Mouse (Mus musculus) forebrain, embryonic 10.5 days (tissue): ENCODE data around the gene E030018B13Rik. TPM values are rescaled to one million over a fixed set of nuclear protein-coding genes. Genes with fewer than 3 reads are reported as not detected.

Source experiments
- DNase-seq: peaks from one replicate; pipeline ENCODE4 v3.0.0-alpha.2; 2017; ENCODE audit warnings: low spot score; ENCODE audit errors: extremely low spot score
- H3K27ac ChIP-seq: fragments of 300-500 bp; sonication (generic); 2 replicates; pipeline ENCODE4 v1.5.1; 2016; ENCODE audit warnings: mild to moderate bottlenecking
- H3K27me3 ChIP-seq: fragments of 300-500 bp; sonication (generic); 2 replicates; pipeline ENCODE4 v1.6.1; 2016; ENCODE audit warnings: mild to moderate bottlenecking; ENCODE audit not compliant: poor library complexity, severe bottlenecking
- H3K36me3 ChIP-seq: fragments of 300-500 bp; sonication (generic); replicated peaks from 2 replicates; pipeline ENCODE4 v1.6.1; 2016; ENCODE audit warnings: mild to moderate bottlenecking, moderate library complexity
- H3K4me1 ChIP-seq: fragments of 300-500 bp; sonication (generic); 2 replicates; pipeline ENCODE4 v1.6.1; 2016
- H3K4me3 ChIP-seq: fragments of 300-500 bp; sonication (generic); 2 replicates; pipeline ENCODE4 v1.5.1; 2016; ENCODE audit warnings: mild to moderate bottlenecking, moderate library complexity
- H3K9me3 ChIP-seq: fragments of 300-500 bp; sonication (generic); 2 replicates; pipeline ENCODE4 v1.6.1; 2016; ENCODE audit warnings: mild to moderate bottlenecking, moderate library complexity
- WGBS: fragments of 180-500 bp; shearing (Covaris S2); methylation state at CpG from one replicate; pipeline ENCODE4 v1.1.7; 2016; 5-methylcytosine and 5-hydroxymethylcytosine counted together
- polyA plus RNA-seq: library from polyadenylated mRNA; unstranded; fragments of >200 nt; fragmentation: Nextera tagmentation; extraction: Ambion mirVana; gene quantifications from 2 replicates; pipeline ENCODE4 v1.2.1, GENCODE M21; 2016

E030018B13Rik gene
- polyA plus RNA-seq, 1 experiment from 2014 or later, result not detected

- H3K36me3 ChIP-seq, result peaks cover 37% of the 10 kb centered on the region
- no peak overlapping the region for H3K4me3 ChIP-seq
- H3K27ac ChIP-seq, result 0 out of 2 replicates have a peak overlapping the region, but pooled peaks have one; percentile 26
- WGBS, result 65% methylated on average over 9 of the region's 9 CpGs
- H3K27me3 ChIP-seq, result no peaks in the 10 kb centered on the region
- H3K4me1 ChIP-seq, result peaks cover 24% of the 10 kb centered on the region
- no peak for DNase-seq
- H3K9me3 ChIP-seq, result no peaks in the 10 kb centered on the region
Measured at GRCm38 (mm10) chr7:63889116-63889975, 27.3 kb upstream of the E030018B13Rik start.

DNA sequence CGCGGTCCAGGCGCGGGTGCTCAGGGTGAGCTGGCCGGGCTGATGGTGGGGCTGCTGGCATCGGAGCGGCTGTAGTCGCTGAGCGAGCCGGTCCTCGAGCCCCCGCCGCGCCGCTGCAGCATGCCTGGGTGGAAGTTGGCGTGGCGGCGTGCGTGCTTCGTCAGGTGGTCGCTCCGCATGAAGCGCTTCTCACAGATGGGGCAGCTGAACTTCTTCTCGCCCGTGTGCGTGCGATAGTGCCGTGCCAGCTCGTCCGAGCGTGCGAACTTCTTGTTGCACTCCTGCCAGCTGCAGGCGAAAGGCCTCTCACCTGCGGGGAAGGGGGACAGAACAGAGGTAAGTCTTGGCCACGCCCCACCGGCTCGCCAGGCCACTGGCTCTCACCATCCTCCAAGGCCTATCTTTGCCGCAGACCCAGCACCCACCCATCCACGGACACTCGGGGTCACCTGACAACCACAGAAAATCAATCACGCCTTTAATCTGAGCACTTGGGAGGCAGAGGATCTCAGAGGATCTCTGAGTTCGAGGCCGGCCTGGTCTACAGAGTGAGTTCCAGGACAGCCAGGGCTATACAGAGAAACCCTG is 25.1 kb upstream of the E030018B13Rik start:
- no peak overlapping the region for H3K4me3 ChIP-seq
- DNase-seq, result no peak
- H3K9me3 ChIP-seq, result no peaks in the 10 kb centered on the region
- WGBS, result 68% methylated on average over 43 of the region's 43 CpGs
- H3K4me1 ChIP-seq, result peaks cover 27% of the 10 kb centered on the region
- H3K27ac ChIP-seq, result no peak overlapping the region
- H3K27me3 ChIP-seq, result no peaks in the 10 kb centered on the region
- H3K36me3 ChIP-seq, result peaks cover 37% of the 10 kb centered on the region

DNA sequence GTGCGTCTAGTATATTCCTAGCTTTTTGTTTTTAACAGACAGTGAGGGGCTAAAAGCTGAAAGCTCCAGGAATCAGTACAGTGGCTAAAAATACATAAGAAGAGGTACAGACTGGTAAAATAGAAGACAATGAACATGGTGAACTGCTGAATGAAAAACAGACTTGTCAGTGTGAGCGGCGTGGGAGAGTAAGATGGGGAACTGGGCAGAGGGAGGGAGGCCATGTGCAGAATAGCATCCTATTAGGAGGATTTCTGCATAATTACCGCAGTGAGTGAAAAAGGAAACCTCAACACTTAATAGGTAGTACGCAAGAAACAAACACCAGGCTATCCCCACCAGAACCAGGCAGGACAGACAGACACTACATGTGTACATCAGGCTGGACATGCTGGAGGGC is 23.5 kb upstream of the E030018B13Rik start:
- H3K27me3 ChIP-seq, result peaks cover 4% of the 10 kb centered on the region; the same call in 1 of the 2 replicates
- H3K36me3 ChIP-seq, result peaks cover 29% of the 10 kb centered on the region
- WGBS, result 89% methylated on average over 5 of the region's 5 CpGs
- DNase-seq, result no peak
- H3K4me3 ChIP-seq, result no peak overlapping the region
- peaks cover 43% of the 10 kb centered on the region for H3K4me1 ChIP-seq
- no peaks in the 10 kb centered on the region for H3K9me3 ChIP-seq
- no peak overlapping the region for H3K27ac ChIP-seq

DNA sequence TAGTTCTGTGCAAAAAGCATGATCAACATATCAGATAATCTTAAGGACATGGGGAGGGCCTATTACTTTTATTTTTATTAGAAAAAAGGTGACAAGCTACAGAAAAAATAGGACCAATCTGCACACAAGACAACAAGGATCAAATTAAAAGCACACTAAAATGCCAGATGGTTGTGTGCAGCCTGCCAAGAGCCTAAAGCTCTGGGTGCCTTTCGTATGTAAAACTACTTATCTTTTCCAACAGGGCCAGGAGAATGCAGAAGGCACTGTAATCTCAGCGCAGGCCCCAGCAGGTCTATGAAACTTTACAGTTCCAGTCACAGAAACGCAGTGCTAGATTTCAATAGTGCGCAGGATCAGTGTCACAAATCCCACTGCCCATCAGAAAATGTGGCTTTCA is 22.9 kb upstream of the E030018B13Rik start:
- no peak for DNase-seq
- H3K27me3 ChIP-seq, result peaks cover 4% of the 10 kb centered on the region; the same call in 1 of the 2 replicates
- H3K36me3 ChIP-seq, result peaks cover 28% of the 10 kb centered on the region
- peaks cover 42% of the 10 kb centered on the region for H3K4me1 ChIP-seq
- 65% methylated on average over 4 of the region's 4 CpGs for WGBS
- H3K27ac ChIP-seq, result no peak overlapping the region
- no peak overlapping the region for H3K4me3 ChIP-seq
- no peaks in the 10 kb centered on the region for H3K9me3 ChIP-seq

DNA sequence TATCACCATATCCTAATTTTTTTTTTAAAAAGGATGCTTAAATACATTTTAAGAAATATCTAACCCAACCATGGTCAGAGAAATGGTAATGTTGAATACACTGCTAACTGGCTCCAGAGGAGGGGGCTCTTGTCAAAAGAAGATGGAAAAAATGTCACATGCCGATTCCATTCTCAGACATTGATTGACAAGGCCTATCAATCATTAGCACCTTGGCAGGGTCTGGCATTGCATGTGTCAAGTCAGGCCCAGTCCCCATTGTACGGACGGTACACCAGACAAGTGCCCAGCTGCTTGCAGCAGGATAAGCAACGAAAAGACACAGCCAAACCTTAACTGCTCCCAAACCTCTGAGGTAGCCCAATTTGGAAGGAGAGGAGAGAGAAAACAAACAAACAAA is 22.0 kb upstream of the E030018B13Rik start:
- Histone ChIP-seq H3K36me3 (peaks cover 21% of the 10 kb centered on the region), H3K27ac (no peak overlapping the region), H3K9me3 (no peaks in the 10 kb centered on the region), H3K4me1 (peaks cover 33% of the 10 kb centered on the region), H3K4me3 (no peak overlapping the region), H3K27me3 (peaks cover 4% of the 10 kb centered on the region; the same call in 1 of the 2 replicates)
- no peak for DNase-seq
- 92% methylated on average over 4 of the region's 4 CpGs for WGBS

- DNase-seq, result no peak
- H3K27ac ChIP-seq, result no peak overlapping the region
Measured at GRCm38 (mm10) chr7:63895223-63895622, 21.4 kb upstream of the E030018B13Rik start.

DNA sequence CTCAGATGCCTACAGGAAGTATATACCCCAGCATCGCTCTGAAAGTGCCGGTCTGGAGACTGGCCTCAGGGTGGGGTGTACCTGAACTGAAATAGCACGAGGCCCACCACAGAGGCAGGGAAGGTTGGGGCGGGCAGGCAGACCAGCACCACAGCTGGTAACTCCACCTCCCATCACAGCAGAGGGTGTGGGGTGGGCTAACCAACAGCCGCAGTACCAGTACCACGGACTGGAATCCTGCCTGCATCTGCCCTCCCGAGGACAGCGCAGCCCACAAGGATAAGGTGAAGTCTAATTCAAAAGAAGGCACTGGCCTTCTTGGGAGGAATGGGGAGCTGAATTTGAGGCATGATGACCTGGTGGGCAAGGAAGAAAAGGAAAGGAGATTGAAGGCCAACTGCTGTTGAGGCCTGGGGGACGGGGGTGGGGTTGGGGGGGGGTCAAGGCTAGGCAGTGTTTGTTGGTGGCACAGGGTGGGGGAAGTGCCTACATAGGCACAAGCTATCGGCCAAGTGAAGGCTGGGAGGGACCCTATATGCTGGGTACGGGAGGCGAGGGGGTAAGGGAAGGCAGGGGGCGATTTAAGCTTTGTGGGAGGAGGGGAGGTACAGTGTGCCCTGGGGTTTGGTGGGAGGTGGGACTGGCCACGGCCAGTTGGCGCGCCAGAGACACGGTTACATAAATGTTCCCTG is 20.2 kb upstream of the E030018B13Rik start:
- H3K27ac ChIP-seq, result peak overlapping the region; percentile 81
- H3K36me3 ChIP-seq, result peaks cover 3% of the 10 kb centered on the region
- peaks cover 36% of the 10 kb centered on the region for H3K4me1 ChIP-seq
- WGBS, result 18% methylated on average over 17 of the region's 17 CpGs
- DNase-seq, result no peak
- H3K4me3 ChIP-seq, result peak overlapping the region; percentile 48
- no peaks in the 10 kb centered on the region for H3K9me3 ChIP-seq
- H3K27me3 ChIP-seq, result peaks cover 4% of the 10 kb centered on the region; the same call in 1 of the 2 replicates

More at GRCm38 (mm10) chr7:63895223-63895622, 21.4 kb upstream of the E030018B13Rik start:
- no peaks in the 10 kb centered on the region for H3K9me3 ChIP-seq
- H3K36me3 ChIP-seq, result peaks cover 15% of the 10 kb centered on the region
- peaks cover 32% of the 10 kb centered on the region for H3K4me1 ChIP-seq
- peaks cover 4% of the 10 kb centered on the region; the same call in 1 of the 2 replicates for H3K27me3 ChIP-seq
- no peak overlapping the region for H3K4me3 ChIP-seq
- 88% methylated on average over 3 of the region's 3 CpGs for WGBS

GRCm38 (mm10) chr7:63896968-63897468 is 19.6 kb upstream of the E030018B13Rik start:
- 1% methylated on average over 22 of the region's 22 CpGs for WGBS
- H3K4me3 ChIP-seq, result peak overlapping the region; percentile 48
- H3K4me1 ChIP-seq, result peaks cover 38% of the 10 kb centered on the region
- no peaks in the 10 kb centered on the region for H3K9me3 ChIP-seq
- H3K36me3 ChIP-seq, result no peaks in the 10 kb centered on the region
- DNase-seq, result peak; percentile 73
- H3K27me3 ChIP-seq, result peaks cover 4% of the 10 kb centered on the region; the same call in 1 of the 2 replicates
- H3K27ac ChIP-seq, result peak overlapping the region; percentile 81

GRCm38 (mm10) chr7:63897655-63898054 is 19.0 kb upstream of the E030018B13Rik start:
- peaks cover 39% of the 10 kb centered on the region for H3K4me1 ChIP-seq
- peak overlapping the region; percentile 81; the same call in 1 of the 2 replicates for H3K27ac ChIP-seq
- H3K36me3 ChIP-seq, result no peaks in the 10 kb centered on the region
- peaks cover 4% of the 10 kb centered on the region; the same call in 1 of the 2 replicates for H3K27me3 ChIP-seq
- no peak for DNase-seq
- 54% methylated on average over 3 of the region's 3 CpGs for WGBS
- H3K9me3 ChIP-seq, result no peaks in the 10 kb centered on the region
- peak overlapping the region; percentile 48; the same call in 1 of the 2 replicates for H3K4me3 ChIP-seq

DNA sequence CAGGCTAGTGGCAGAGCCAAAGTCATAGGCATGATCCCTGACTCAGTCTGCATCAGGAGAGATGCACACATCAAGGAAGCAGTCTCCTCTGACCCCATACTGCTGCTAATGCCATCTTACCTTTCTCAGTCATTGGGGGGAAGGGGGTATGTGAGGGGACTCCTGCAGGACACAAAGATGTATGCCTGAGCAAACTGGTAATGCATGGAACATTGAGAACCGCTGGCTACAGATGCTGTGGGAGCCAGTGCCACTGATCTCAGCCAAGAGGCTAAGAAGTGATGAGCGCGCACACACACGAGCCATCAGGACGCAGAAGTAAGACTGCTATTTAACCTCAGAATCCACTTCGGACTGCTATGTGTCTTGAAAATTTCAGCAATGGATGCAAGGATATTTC is 18.5 kb upstream of the E030018B13Rik start:
- 87% methylated on average over 6 of the region's 6 CpGs for WGBS
- DNase-seq, result no peak
- H3K4me1 ChIP-seq, result peaks cover 43% of the 10 kb centered on the region

DNA sequence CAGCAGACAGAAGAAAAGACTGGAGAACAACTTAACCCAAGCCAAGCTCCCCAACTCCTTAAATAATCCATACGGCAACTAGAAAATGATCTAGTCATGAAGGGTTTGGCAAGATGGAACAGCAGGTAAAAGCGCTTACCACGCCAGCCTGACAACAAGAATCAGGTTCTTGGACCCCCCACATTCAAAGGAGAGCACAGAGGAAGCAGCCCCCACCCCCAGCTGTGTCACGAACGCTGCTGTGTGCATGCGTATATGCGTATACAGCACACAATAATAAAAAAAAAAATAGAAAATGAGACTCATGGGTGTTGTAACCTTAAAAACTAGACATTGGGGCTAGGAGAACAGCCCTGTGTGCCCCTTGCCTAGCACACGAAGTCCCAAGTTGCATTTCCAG is 16.7 kb upstream of the E030018B13Rik start:
- no peak overlapping the region for H3K4me3 ChIP-seq
- H3K4me1 ChIP-seq, result peaks cover 45% of the 10 kb centered on the region
- no peak overlapping the region for H3K27ac ChIP-seq
- 91% methylated on average over 8 of the region's 8 CpGs for WGBS
- peaks cover 4% of the 10 kb centered on the region; the same call in 1 of the 2 replicates for H3K27me3 ChIP-seq
- no peaks in the 10 kb centered on the region for H3K9me3 ChIP-seq
- no peaks in the 10 kb centered on the region for H3K36me3 ChIP-seq
- no peak for DNase-seq

More for the DNA sequence above, 18.5 kb upstream of the E030018B13Rik start:
- Histone ChIP-seq H3K9me3 (no peaks in the 10 kb centered on the region), H3K4me3 (no peak overlapping the region), H3K27me3 (peaks cover 4% of the 10 kb centered on the region; the same call in 1 of the 2 replicates), H3K36me3 (no peaks in the 10 kb centered on the region), H3K27ac (no peak overlapping the region)

DNA sequence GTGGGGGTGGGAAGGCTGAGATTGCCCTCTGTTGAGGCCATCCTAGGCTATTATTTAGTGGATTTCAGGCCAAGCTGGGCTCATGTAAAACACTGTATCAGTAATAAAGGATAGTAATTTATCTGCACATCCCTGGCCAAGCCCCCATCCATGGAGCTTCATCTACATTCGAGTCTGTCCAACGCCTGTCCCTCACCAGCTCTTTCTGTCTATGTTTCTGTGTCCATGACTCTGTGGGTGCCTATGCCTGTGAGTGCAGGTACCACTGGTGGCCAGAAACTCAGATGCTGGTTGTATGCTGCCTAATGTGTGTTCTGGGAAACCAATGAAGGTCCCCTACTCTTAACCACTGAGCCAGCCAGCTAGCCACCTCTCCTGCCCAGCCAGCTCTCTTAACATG is 16.2 kb upstream of the E030018B13Rik start:
- H3K27ac ChIP-seq, result no peak overlapping the region
- WGBS, result 96% methylated on average over 2 of the region's 2 CpGs
- no peak overlapping the region for H3K4me3 ChIP-seq
- H3K9me3 ChIP-seq, result no peaks in the 10 kb centered on the region
- H3K4me1 ChIP-seq, result peaks cover 45% of the 10 kb centered on the region
- peaks cover 4% of the 10 kb centered on the region; the same call in 1 of the 2 replicates for H3K27me3 ChIP-seq
- no peak for DNase-seq
- no peaks in the 10 kb centered on the region for H3K36me3 ChIP-seq
